Mouse (Mus musculus) olfactory bulb, adult 2 months (tissue): ENCODE data around the gene Slc12a8. TPM values are rescaled to one million over a fixed set of nuclear protein-coding genes. Genes with fewer than 3 reads are reported as not detected.

Experiments used
- H3K27ac ChIP-seq: fragments of 200-500 bp; 2 replicates; pipeline ENCODE4 v1.5.1; 2012; ENCODE audit warnings: low read depth, low read length; ENCODE audit not compliant: insufficient read depth
- H3K4me1 ChIP-seq: fragments of 200-500 bp; 2 replicates; pipeline ENCODE4 v1.6.1; 2012; ENCODE audit warnings: low read length; ENCODE audit not compliant: control insufficient read depth, insufficient read depth
- H3K4me3 ChIP-seq: fragments of 200-500 bp; 2 replicates; pipeline ENCODE4 v1.5.1; 2012; ENCODE audit warnings: mild to moderate bottlenecking, low read depth, low read length, moderate library complexity; ENCODE audit not compliant: insufficient read depth
- CTCF ChIP-seq: fragments of 200-500 bp; IDR thresholded peaks from 2 replicates; pipeline ENCODE4 v1.5.1; 2012; ENCODE audit warnings: low read depth, mild to moderate bottlenecking, low read length, moderate library complexity; ENCODE audit not compliant: insufficient read depth
- POLR2A ChIP-seq: fragments of 200-500 bp; IDR thresholded peaks from 2 replicates; pipeline ENCODE4 v1.6.1; 2012; ENCODE audit warnings: mild to moderate bottlenecking, low read depth, low read length, moderate library complexity; ENCODE audit not compliant: insufficient read depth
- WGBS: fragments of 180-500 bp; shearing (Covaris S2); methylation state at CpG from one replicate; pipeline ENCODE4 v1.1.7; 2018; 5-methylcytosine and 5-hydroxymethylcytosine counted together
- polyA plus RNA-seq: library from polyadenylated mRNA; stranded (reverse); fragments of >200 nt; gene quantifications from 2 replicates; pipeline ENCODE4 v1.2.4, GENCODE M21; 2012; ENCODE audit warnings: low replicate concordance; ENCODE audit not compliant: missing spikeins, insufficient read depth, insufficient read length

Slc12a8 gene
- polyA plus RNA-seq, 1 experiment: not detected

GRCm38 (mm10) chr16:33561308-33562009 lies 44.3 kb downstream of the Slc12a8 start:
- TF ChIP-seq POLR2A: no peak
- TF ChIP-seq CTCF: no peak

GRCm38 (mm10) chr16:33562874-33563537 lies 45.9 kb downstream of the Slc12a8 start:
- Histone ChIP-seq H3K4me3 (no peak overlapping the region), H3K27ac (no peak overlapping the region), H3K4me1 (0 out of 2 replicates have a peak, but pooled peaks cover 2% of the 10 kb centered on the region)
- 86% methylated on average over 12 of the region's 12 CpGs for WGBS
- TF ChIP-seq POLR2A (no peak), CTCF (no peak)

More at GRCm38 (mm10) chr16:33561308-33562009, 44.3 kb downstream of the Slc12a8 start:
- H3K4me1 ChIP-seq: no peaks in the 10 kb centered on the region
- 77% methylated on average over 12 of the region's 12 CpGs for WGBS
- H3K27ac ChIP-seq: no peak overlapping the region
- no peak overlapping the region for H3K4me3 ChIP-seq

GRCm38 (mm10) chr16:33563538-33564013 lies 46.4 kb downstream of the Slc12a8 start:
- Histone ChIP-seq H3K27ac (no peak overlapping the region), H3K4me3 (no peak overlapping the region), H3K4me1 (0 out of 2 replicates have a peak, but pooled peaks cover 2% of the 10 kb centered on the region)
- TF ChIP-seq CTCF (no peak), POLR2A (no peak)
- WGBS: 78% methylated on average over 5 of the region's 5 CpGs

- WGBS: 96% methylated on average over 10 of the region's 10 CpGs
- Histone ChIP-seq H3K4me1 (0 out of 2 replicates have a peak, but pooled peaks cover 2% of the 10 kb centered on the region), H3K27ac (no peak overlapping the region), H3K4me3 (no peak overlapping the region)
- no peak for TF ChIP-seq POLR2A
Measured at GRCm38 (mm10) chr16:33566467-33566866, 49.3 kb downstream of the Slc12a8 start.

- WGBS: 82% methylated on average over 4 of the region's 4 CpGs
- no peak overlapping the region for H3K4me3 ChIP-seq
- H3K4me1 ChIP-seq: 0 out of 2 replicates have a peak, but pooled peaks cover 2% of the 10 kb centered on the region
- TF ChIP-seq CTCF: no peak
- H3K27ac ChIP-seq: no peak overlapping the region
Measured at GRCm38 (mm10) chr16:33567736-33568135, 50.6 kb downstream of the Slc12a8 start.

- no peak overlapping the region for H3K4me3 ChIP-seq
- 0 out of 2 replicates have a peak, but pooled peaks cover 2% of the 10 kb centered on the region for H3K4me1 ChIP-seq
- WGBS: 89% methylated on average over 12 of the region's 12 CpGs
- no peak overlapping the region for H3K27ac ChIP-seq
- TF ChIP-seq POLR2A (no peak), CTCF (no peak)
Measured at GRCm38 (mm10) chr16:33568269-33569016, 51.3 kb downstream of the Slc12a8 start.

GRCm38 (mm10) chr16:33572646-33573045 lies 55.5 kb downstream of the Slc12a8 start:
- no peak overlapping the region for H3K27ac ChIP-seq
- TF ChIP-seq CTCF (no peak), POLR2A (no peak)
- 89% methylated on average over 6 of the region's 6 CpGs for WGBS
- peaks cover 7% of the 10 kb centered on the region; the same call in 1 of the 2 replicates for H3K4me1 ChIP-seq
- H3K4me3 ChIP-seq: no peak overlapping the region

GRCm38 (mm10) chr16:33573703-33574102 lies 56.6 kb downstream of the Slc12a8 start:
- 94% methylated on average over 7 of the region's 7 CpGs for WGBS
- no peak for TF ChIP-seq POLR2A
- Histone ChIP-seq H3K27ac (no peak overlapping the region), H3K4me3 (no peak overlapping the region), H3K4me1 (peaks cover 6% of the 10 kb centered on the region; the same call in 1 of the 2 replicates)

GRCm38 (mm10) chr16:33575728-33576127 lies 58.6 kb downstream of the Slc12a8 start:
- no peak overlapping the region for H3K27ac ChIP-seq
- TF ChIP-seq POLR2A: no peak
- TF ChIP-seq CTCF: no peak
- no peak overlapping the region for H3K4me3 ChIP-seq
- 88% methylated on average over 6 of the region's 6 CpGs for WGBS
- H3K4me1 ChIP-seq: peaks cover 6% of the 10 kb centered on the region; the same call in 1 of the 2 replicates
